ENCODE assay signal across 8 mouse cellular contexts in the genomic region with DNA sequence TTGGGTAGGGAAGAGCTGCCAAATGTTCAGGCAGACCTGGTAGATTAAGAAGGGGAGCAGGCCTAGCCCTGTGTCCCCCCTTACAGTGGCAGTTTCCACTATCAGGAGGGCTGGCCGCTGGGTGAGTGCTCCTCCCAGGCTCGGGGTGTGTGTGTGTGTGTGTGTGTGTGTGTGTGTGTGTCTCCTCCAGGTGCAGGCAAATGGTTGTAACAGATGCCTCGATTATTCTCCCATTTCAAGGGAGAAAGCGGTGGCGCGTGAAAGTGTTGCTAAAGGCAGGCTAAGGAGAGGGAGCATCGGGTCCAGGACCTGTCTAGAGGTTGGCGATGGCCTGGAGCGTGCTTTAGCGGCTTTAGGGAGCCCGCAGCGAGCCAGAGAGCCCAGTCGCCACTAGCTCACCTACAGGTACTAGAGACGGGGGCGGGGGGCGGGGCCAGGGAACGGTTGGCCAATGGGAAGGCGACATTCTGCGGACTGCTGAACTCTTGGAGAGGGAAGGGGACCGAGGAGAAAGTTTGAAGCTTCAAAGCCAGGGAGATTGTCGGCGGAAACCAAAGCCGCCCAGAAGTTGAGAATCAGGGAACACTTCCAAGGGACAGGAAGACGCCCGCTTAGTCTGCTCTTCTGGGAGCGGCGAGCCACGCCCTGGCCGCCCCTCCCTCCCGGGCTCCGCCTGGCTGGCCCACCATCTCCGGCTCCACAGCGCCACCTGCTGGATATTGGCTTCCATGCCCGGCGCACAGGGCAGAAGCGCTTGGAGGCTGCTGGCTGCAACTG. TPM values are rescaled to one million over a fixed set of nuclear protein-coding genes. Genes with fewer than 3 reads are reported as not detected.
DNase-seq lines count a peak whose midpoint lies in the region; ATAC-seq lines count a peak whose summit lies in the region.

No protein-coding gene starts in this region.

- peak; percentile 78 for ATAC-seq in embryonic facial prominence, embryonic 13.5 days (ENCODE audit: insufficient number of reproducible peaks, insufficient read depth, low FRiP score, low TSS enrichment, low read depth)
- ATAC-seq in limb, embryonic 12.5 days (ENCODE audit: insufficient number of reproducible peaks, insufficient read depth, low FRiP score, low TSS enrichment, low read depth): peak; percentile 70
- peak; percentile 82 for ATAC-seq in midbrain, embryonic 14.5 days (ENCODE audit: low FRiP score, low TSS enrichment)

- H3K4me1 ChIP-seq in embryonic facial prominence, embryonic 13.5 days: peaks cover 8% of the 10 kb centered on the region
- peaks cover 6% of the 10 kb centered on the region for H3K4me1 ChIP-seq in limb, embryonic 12.5 days (replicated peaks)
- no peaks in the 10 kb centered on the region for H3K4me1 ChIP-seq in midbrain, embryonic 14.5 days (ENCODE audit: control insufficient read depth, insufficient read depth, low read length)

- peak; percentile 84 for DNase-seq in 3134 (ENCODE audit: extremely low read depth, insufficient read length, low spot score)
- peak; percentile 65 to 70 for DNase-seq in adrenal gland, postnatal 4 days (ENCODE audit: low spot score in 2 of 2)
- peak; percentile 81 for DNase-seq in heart, adult 8-10 months (ENCODE audit: low spot score)
- DNase-seq in kidney, adult 8-10 months: peak; percentile 69 to 85
- peak; percentile 87 for DNase-seq in midbrain, embryonic 14.5 days
- peak; percentile 82 for DNase-seq in spleen, adult 12 weeks (ENCODE audit: low spot score)

- H3K4me3 ChIP-seq in embryonic facial prominence, embryonic 13.5 days: peak overlapping the region; percentile 44
- peak overlapping the region; percentile 43 for H3K4me3 ChIP-seq in limb, embryonic 12.5 days (replicated peaks)
- peak overlapping the region; percentile 38 for H3K4me3 ChIP-seq in midbrain, embryonic 14.5 days (replicated peaks; ENCODE audit: low read depth, low read length)

- H3K27ac ChIP-seq in embryonic facial prominence, embryonic 13.5 days: no peak overlapping the region
- no peak overlapping the region for H3K27ac ChIP-seq in limb, embryonic 12.5 days
- H3K27ac ChIP-seq in midbrain, embryonic 14.5 days (replicated peaks; ENCODE audit: low read depth, low read length): no peak overlapping the region

- H3K9ac ChIP-seq in embryonic facial prominence, embryonic 13.5 days: 0 out of 2 replicates have a peak overlapping the region, but pooled peaks have one; percentile 51
- no peak overlapping the region; the same call in 1 of the 2 replicates for H3K9ac ChIP-seq in limb, embryonic 12.5 days (replicated peaks)
- H3K9ac ChIP-seq in midbrain, embryonic 14.5 days (replicated peaks; ENCODE audit: low read length): no peak overlapping the region

- peaks cover 7% of the 10 kb centered on the region; the same call in 1 of the 2 replicates for H3K36me3 ChIP-seq in embryonic facial prominence, embryonic 13.5 days
- H3K36me3 ChIP-seq in limb, embryonic 12.5 days: peaks cover 16% of the 10 kb centered on the region; the same call in 1 of the 2 replicates
- H3K36me3 ChIP-seq in midbrain, embryonic 14.5 days (ENCODE audit: control insufficient read depth, insufficient read depth, low read length): peaks cover 5% of the 10 kb centered on the region; the same call in 1 of the 2 replicates

- no peaks in the 10 kb centered on the region for H3K9me3 ChIP-seq in embryonic facial prominence, embryonic 13.5 days
- no peaks in the 10 kb centered on the region for H3K9me3 ChIP-seq in limb, embryonic 12.5 days
- no peaks in the 10 kb centered on the region for H3K9me3 ChIP-seq in midbrain, embryonic 14.5 days (ENCODE audit: control insufficient read depth, low read length)

- 13% methylated on average over 36 of the region's 36 CpGs for WGBS in embryonic facial prominence, embryonic 13.5 days
- WGBS in limb, embryonic 12.5 days: 10% methylated on average over 36 of the region's 36 CpGs
- WGBS in midbrain, embryonic 14.5 days: 21% methylated on average over 36 of the region's 36 CpGs

- no peaks in the 10 kb centered on the region for H3K27me3 ChIP-seq in embryonic facial prominence, embryonic 13.5 days
- no peaks in the 10 kb centered on the region for H3K27me3 ChIP-seq in limb, embryonic 12.5 days
- no peaks in the 10 kb centered on the region for H3K27me3 ChIP-seq in midbrain, embryonic 14.5 days (ENCODE audit: control insufficient read depth, insufficient read depth, low read length)

- H3K4me2 ChIP-seq in embryonic facial prominence, embryonic 13.5 days: peak overlapping the region; percentile 60
- peak overlapping the region; percentile 54 for H3K4me2 ChIP-seq in limb, embryonic 12.5 days
- H3K4me2 ChIP-seq in midbrain, embryonic 14.5 days (ENCODE audit: low read length): peak overlapping the region; percentile 52

RNA-seq across cellular contexts. Expression of gene Elf4, which starts 53.1 kb away (rescaled TPM):
- 10 to 100 TPM; 25.0 to 28.6 TPM for total RNA-seq in adrenal gland, postnatal 4 days (2021)
- 4.5 and 5.2 TPM in 2 replicates for polyA plus RNA-seq in embryonic facial prominence, embryonic 13.5 days (2015; fragmentation: Nextera tagmentation; extraction: Ambion mirVana)
- 1 to 10 TPM; 3.4 to 6.1 (median 4.2) TPM for total RNA-seq in heart, adult 8-10 months (2022)
- 2.6 and 2.7 TPM in 2 replicates for polyA plus RNA-seq in limb, embryonic 12.5 days (2016; fragmentation: Nextera tagmentation; extraction: Ambion mirVana)
- 0.20 and 0.95 TPM in 2 replicates for polyA plus RNA-seq in midbrain, embryonic 14.5 days (2014; fragmentation: Nextera tagmentation; extraction: Ambion mirVana)
